ENCODE assay signal across 8 mouse cellular contexts in the genomic region with DNA sequence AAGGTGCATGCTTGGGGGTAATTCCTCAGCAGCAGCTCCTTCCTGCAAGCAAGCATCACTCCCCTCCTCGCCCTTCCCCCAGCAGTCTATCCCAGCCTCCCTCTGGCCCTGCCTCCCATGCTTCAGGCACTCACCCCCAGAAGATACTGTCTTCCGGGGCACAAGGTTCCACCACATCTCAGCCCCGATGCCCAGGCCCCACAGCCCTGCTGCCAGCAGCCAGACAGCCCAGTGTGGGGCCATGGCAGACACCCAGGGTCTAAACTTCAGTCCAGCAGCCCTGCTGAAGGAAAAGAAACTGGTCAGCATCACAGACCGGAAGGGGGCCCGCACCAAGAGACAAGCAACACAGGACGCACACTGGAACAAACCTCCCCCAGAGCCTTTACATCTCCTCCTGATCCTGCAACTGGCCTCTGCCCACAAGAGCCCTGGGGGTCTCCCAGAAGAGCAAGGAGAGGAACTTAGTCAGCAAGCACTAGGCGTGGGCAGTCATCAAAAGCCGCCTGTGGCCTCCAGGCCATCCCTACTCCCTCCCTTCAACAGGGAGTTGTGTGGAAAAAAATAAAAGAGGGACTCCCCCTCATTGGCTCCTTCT. TPM values are rescaled to one million over a fixed set of nuclear protein-coding genes. Genes with fewer than 3 reads are reported as not detected.
DNase-seq lines count a peak whose midpoint lies in the region; ATAC-seq and TF ChIP-seq lines count a peak whose summit lies in the region.

No protein-coding gene starts in this region.

- peaks cover 3% of the 10 kb centered on the region; the same call in 1 of the 2 replicates for H3K79me2 ChIP-seq in heart, adult 2 months (replicated peaks; ENCODE audit: control insufficient read depth, insufficient read depth, low read length)

- 28% methylated on average over 8 of the region's 8 CpGs for WGBS in heart, adult 2 months
- 0% methylated on average over 8 of the region's 8 CpGs for WGBS in embryonic facial prominence, embryonic 13.5 days
- WGBS in midbrain, embryonic 12.5 days, result 5% methylated on average over 8 of the region's 8 CpGs

- TF ChIP-seq POLR2A in heart, adult 2 months (IDR thresholded peaks at IDR 0.05; ENCODE audit: insufficient read depth, low read depth, low read length), result no peak

- no peak for TF ChIP-seq CTCF in heart, adult 2 months (IDR thresholded peaks at IDR 0.05)

- intact Hi-C loops in heart, adult 2 months (cut with DNase I), result loop anchor here (2.0 kb wide), 2 partner anchors 33 to 57 kb away; no protein-coding TSS in a partner anchor

- H3K27me3 ChIP-seq in heart, adult 2 months (ENCODE audit: control insufficient read depth, insufficient read depth, low read length), result no peaks in the 10 kb centered on the region
- no peaks in the 10 kb centered on the region for H3K27me3 ChIP-seq in embryonic facial prominence, embryonic 13.5 days
- peaks cover 6% of the 10 kb centered on the region for H3K27me3 ChIP-seq in midbrain, embryonic 12.5 days

- H3K4me1 ChIP-seq in heart, adult 2 months (ENCODE audit: control insufficient read depth, insufficient read depth, low read length), result peaks cover 6% of the 10 kb centered on the region
- H3K4me1 ChIP-seq in ES-E14 (ENCODE audit: control insufficient read depth in 2 of 2, insufficient read depth in 2 of 2, low read length in 2 of 2, poor library complexity in 1 of 2), result peaks cover 3 to 12% of the 10 kb centered on the region in 2 experiments; a peak in 2 of 4 replicates
- peaks cover 39% of the 10 kb centered on the region for H3K4me1 ChIP-seq in embryonic facial prominence, embryonic 13.5 days
- H3K4me1 ChIP-seq in midbrain, embryonic 12.5 days, result peaks cover 41% of the 10 kb centered on the region

- no peak for TF ChIP-seq EP300 in heart, adult 2 months (IDR thresholded peaks at IDR 0.05; ENCODE audit: insufficient read depth, low read depth, low read length)

- no peaks in the 10 kb centered on the region for H3K9me3 ChIP-seq in ES-E14 (ENCODE audit: control insufficient read depth, insufficient read depth, low read depth, low read length)
- H3K9me3 ChIP-seq in embryonic facial prominence, embryonic 13.5 days, result no peaks in the 10 kb centered on the region
- H3K9me3 ChIP-seq in midbrain, embryonic 12.5 days, result no peaks in the 10 kb centered on the region

- H3K9ac ChIP-seq in heart, adult 2 months (ENCODE audit: low read depth, low read length), result peak overlapping the region; percentile 91
- H3K9ac ChIP-seq in ES-E14 (ENCODE audit: insufficient read depth, low read depth, low read length, poor library complexity, severe bottlenecking), result peak overlapping the region; percentile 69; the same call in 1 of the 2 replicates
- H3K9ac ChIP-seq in embryonic facial prominence, embryonic 13.5 days, result peak overlapping the region; percentile 99
- peak overlapping the region; percentile 98 for H3K9ac ChIP-seq in midbrain, embryonic 12.5 days (replicated peaks)

- DNase-seq in heart, adult 2 months, result peak; percentile 39 to 57
- no peak for DNase-seq in heart, adult 8-10 months (ENCODE audit: low spot score)
- no peak for DNase-seq in ES-E14 (ENCODE audit: low read depth, low spot score)
- DNase-seq in induced T-regulatory cell, adult 2 months (ENCODE audit: low read depth), result peak; percentile 44
- DNase-seq in gastrocnemius, adult 18-20 months (ENCODE audit: low spot score), result no peak
- no peak for DNase-seq in spleen, postnatal 10 days (ENCODE audit: low spot score in 2 of 2)

- H3K4me2 ChIP-seq in embryonic facial prominence, embryonic 13.5 days, result peak overlapping the region; percentile 96
- H3K4me2 ChIP-seq in midbrain, embryonic 12.5 days (replicated peaks), result peak overlapping the region; percentile 99

- ATAC-seq in embryonic facial prominence, embryonic 13.5 days (ENCODE audit: insufficient number of reproducible peaks, insufficient read depth, low FRiP score, low TSS enrichment, low read depth), result no peak
- no peak for ATAC-seq in midbrain, embryonic 12.5 days (ENCODE audit: low FRiP score, low read depth)

- in situ Hi-C loops in ES-E14 (cut with MboI; ENCODE audit: low sequenced_read_pairs in 2 of 2, unreplicated experiment in 2 of 2), result no loop called here

- H3K27ac ChIP-seq in heart, adult 2 months, result peak overlapping the region; percentile 99
- H3K27ac ChIP-seq in ES-E14 (ENCODE audit: insufficient read depth, low read depth, low read length, poor library complexity, severe bottlenecking), result no peak overlapping the region; the same call in 1 of the 2 replicates
- H3K27ac ChIP-seq in embryonic facial prominence, embryonic 13.5 days, result peak overlapping the region; percentile 100
- H3K27ac ChIP-seq in midbrain, embryonic 12.5 days (replicated peaks), result peak overlapping the region; percentile 99

- no peaks in the 10 kb centered on the region for H3K36me3 ChIP-seq in heart, adult 2 months (ENCODE audit: control insufficient read depth, insufficient read depth, low read length)
- peaks cover 8% of the 10 kb centered on the region for H3K36me3 ChIP-seq in ES-E14 (ENCODE audit: control insufficient read depth, insufficient read depth, low read length, poor library complexity, severe bottlenecking)
- H3K36me3 ChIP-seq in embryonic facial prominence, embryonic 13.5 days, result peaks cover 44% of the 10 kb centered on the region
- H3K36me3 ChIP-seq in midbrain, embryonic 12.5 days, result peaks cover 44% of the 10 kb centered on the region

- H3K4me3 ChIP-seq in heart, adult 2 months, result peak overlapping the region; percentile 98
- H3K4me3 ChIP-seq in ES-E14 (ENCODE audit: insufficient read depth in 1 of 2, low read depth in 1 of 2, low read length in 2 of 2, poor library complexity in 1 of 2, severe bottlenecking in 1 of 2), result peak overlapping the region; percentile 89 to 97
- H3K4me3 ChIP-seq in embryonic facial prominence, embryonic 13.5 days, result peak overlapping the region; percentile 96
- peak overlapping the region; percentile 94 for H3K4me3 ChIP-seq in midbrain, embryonic 12.5 days

TF ChIP-seq in ES-E14, 5 proteins besides CTCF, POLR2A, EP300 and RAD21:
- TF ChIP-seq ZNF384 (IDR thresholded peaks at IDR 0.05; ENCODE audit: low read depth, low read length), result no peak
- TF ChIP-seq HCFC1 (IDR thresholded peaks at IDR 0.05; ENCODE audit: borderline replicate concordance, insufficient read depth, low read length), result no peak
- no peak for TF ChIP-seq MAFK (IDR thresholded peaks at IDR 0.05; ENCODE audit: insufficient read depth, low read depth, low read length)
- TF ChIP-seq ZC3H11A (IDR thresholded peaks at IDR 0.05; ENCODE audit: borderline replicate concordance, low read depth, low read length), result no peak
- no peak for TF ChIP-seq CHD2 (IDR thresholded peaks at IDR 0.05; ENCODE audit: low read depth, low read length)

RNA-seq across cellular contexts. Expression of gene Sema4c, which starts 2.3 kb away (rescaled TPM):
- 10 to 100 TPM; 10.6 to 11.1 TPM for total RNA-seq in heart, adult 2 months (2021)
- polyA plus RNA-seq in heart, adult 2 months (2012; rRNA removed), result 12.7 and 15.2 TPM in 2 replicates
- 10 to 100 TPM; 10.8 to 13.4 (median 11.2) TPM for total RNA-seq in heart, adult 8-10 months (2022)
- total RNA-seq in ES-E14 (2012; rRNA removed), result 9.8 and 10.0 TPM in 2 replicates
- polyA plus RNA-seq in embryonic facial prominence, embryonic 13.5 days (2015; fragmentation: Nextera tagmentation; extraction: Ambion mirVana), result 22.5 and 24.2 TPM in 2 replicates
- polyA plus RNA-seq in midbrain, embryonic 12.5 days (2016; fragmentation: Nextera tagmentation; extraction: Ambion mirVana), result 35.2 and 37.6 TPM in 2 replicates
- total RNA-seq in gastrocnemius, adult 18-20 months (2021), result 1 to 10 TPM; 4.7 to 6.8 TPM

RNA-seq across cellular contexts. Expression of gene Ankrd39, which starts 8.7 kb away (rescaled TPM):
- total RNA-seq in heart, adult 2 months (2021), result 1 to 10 TPM; 6.2 to 6.3 TPM
- polyA plus RNA-seq in heart, adult 2 months (2012; rRNA removed), result 11.1 TPM in 2 replicates
- total RNA-seq in heart, adult 8-10 months (2022), result 1 to 10 TPM; 5.4 to 8.2 (median 7.1) TPM
- total RNA-seq in ES-E14 (2012; rRNA removed), result 11.3 and 15.7 TPM in 2 replicates
- polyA plus RNA-seq in embryonic facial prominence, embryonic 13.5 days (2015; fragmentation: Nextera tagmentation; extraction: Ambion mirVana), result 27.3 and 28.6 TPM in 2 replicates
- polyA plus RNA-seq in midbrain, embryonic 12.5 days (2016; fragmentation: Nextera tagmentation; extraction: Ambion mirVana), result 19.6 and 19.8 TPM in 2 replicates
- 1 to 10 TPM; 7.3 to 8.6 TPM for total RNA-seq in gastrocnemius, adult 18-20 months (2021)

RNA-seq across cellular contexts. Expression of gene Gm42417, which starts 16.7 kb away (rescaled TPM):
- total RNA-seq in heart, adult 2 months (2021), result 100 to 1,000 TPM; 148 to 172 TPM
- 0.09 TPM in 1 of 2 replicates, not detected in the other for polyA plus RNA-seq in heart, adult 2 months (2012; rRNA removed)
- 100 to 1,000 TPM; 132 to 332 (median 244) TPM for total RNA-seq in heart, adult 8-10 months (2022)
- 0.21 TPM in 1 of 2 replicates, not detected in the other for total RNA-seq in ES-E14 (2012; rRNA removed)
- polyA plus RNA-seq in embryonic facial prominence, embryonic 13.5 days (2015; fragmentation: Nextera tagmentation; extraction: Ambion mirVana), result not detected in 2 replicates
- 0.55 TPM in 1 of 2 replicates, not detected in the other for polyA plus RNA-seq in midbrain, embryonic 12.5 days (2016; fragmentation: Nextera tagmentation; extraction: Ambion mirVana)
- 1,000 to 10,000 TPM; 1,348 to 1,458 TPM for total RNA-seq in gastrocnemius, adult 18-20 months (2021)

RNA-seq across cellular contexts. Expression of gene Ankrd23, which starts 19.2 kb away (rescaled TPM):
- 100 to 1,000 TPM; 310 to 338 TPM for total RNA-seq in heart, adult 2 months (2021)
- 397 and 412 TPM in 2 replicates for polyA plus RNA-seq in heart, adult 2 months (2012; rRNA removed)
- total RNA-seq in heart, adult 8-10 months (2022), result 100 to 1,000 TPM; 251 to 540 (median 405) TPM
- total RNA-seq in ES-E14 (2012; rRNA removed), result 5.0 and 5.5 TPM in 2 replicates
- 23.7 and 24.1 TPM in 2 replicates for polyA plus RNA-seq in embryonic facial prominence, embryonic 13.5 days (2015; fragmentation: Nextera tagmentation; extraction: Ambion mirVana)
- polyA plus RNA-seq in midbrain, embryonic 12.5 days (2016; fragmentation: Nextera tagmentation; extraction: Ambion mirVana), result 19.8 and 21.1 TPM in 2 replicates
- total RNA-seq in gastrocnemius, adult 18-20 months (2021), result 1,000 to 10,000 TPM; 3,219 to 3,282 TPM

RNA-seq across cellular contexts. Expression of gene Cnnm3, which starts 44.2 kb away (rescaled TPM):
- total RNA-seq in heart, adult 2 months (2021), result 10 to 100 TPM; 11.1 to 15.1 TPM
- polyA plus RNA-seq in heart, adult 2 months (2012; rRNA removed), result 14.1 and 15.6 TPM in 2 replicates
- 10 to 100 TPM in 3 of 4 experiments, 1 to 10 TPM in 1; 8.6 to 16.3 (median 11.7) TPM for total RNA-seq in heart, adult 8-10 months (2022)
- 28.6 and 50.7 TPM in 2 replicates for total RNA-seq in ES-E14 (2012; rRNA removed)
- 3.4 and 3.8 TPM in 2 replicates for polyA plus RNA-seq in embryonic facial prominence, embryonic 13.5 days (2015; fragmentation: Nextera tagmentation; extraction: Ambion mirVana)
- polyA plus RNA-seq in midbrain, embryonic 12.5 days (2016; fragmentation: Nextera tagmentation; extraction: Ambion mirVana), result 3.8 and 4.6 TPM in 2 replicates
- 10 to 100 TPM; 11.6 TPM for total RNA-seq in gastrocnemius, adult 18-20 months (2021)

Comparison
In these comparisons a context has a peak if more than half of its experiments do, and no peak if none do; other contexts are left out.
1. DNase-seq: peak in heart, adult 2 months (2 of 2) and induced T-regulatory cell, adult 2 months (single experiment); none in heart, adult 8-10 months (single experiment), ES-E14 (single experiment), gastrocnemius, adult 18-20 months (single experiment) and spleen, postnatal 10 days (0 of 2).
2. RNA of gene Gm42417, which starts 16.7 kb away (total RNA-seq): 1,348 to 1,458 TPM in gastrocnemius, adult 18-20 months, 132 to 332 TPM in heart, adult 8-10 months and 148 to 172 TPM in heart, adult 2 months; 0.21 TPM in ES-E14; every median in the first group is over 100 times any median in the second.
3. Peak in every context shown above with its lines, with median percentiles within 50 percentile points of each other: H3K4me3 ChIP-seq and H3K9ac ChIP-seq.